Mouse (Mus musculus): Measurements from ENCODE around the gene Fkbp6. TPM values are rescaled to one million over a fixed set of nuclear protein-coding genes. Genes with fewer than 3 reads are reported as not detected.

Fkbp6 gene
- polyA plus RNA-seq, 1 experiment from 2014 or later: 1.2 TPM

DNA sequence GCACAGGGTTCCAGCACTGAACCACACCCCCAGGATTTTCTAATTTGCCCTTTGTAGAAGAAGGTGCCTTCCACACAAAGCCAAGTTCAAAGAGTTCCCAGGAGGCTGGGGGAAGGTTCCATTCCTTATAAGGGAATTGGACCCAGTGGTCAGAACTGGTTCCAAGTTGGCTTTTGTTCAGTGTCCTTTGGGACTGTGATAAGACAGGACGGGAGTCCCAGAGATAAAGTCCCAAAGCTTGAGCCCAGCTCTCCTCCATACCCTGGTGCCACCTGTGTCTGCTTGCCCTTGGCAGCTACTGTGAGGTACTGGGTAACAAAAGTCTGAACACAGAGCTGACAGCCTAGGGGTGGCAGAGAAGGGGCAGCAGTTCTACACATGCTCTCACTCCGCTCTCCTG, 9.9 kb upstream of the Fkbp6 start:
- no peaks in the 10 kb centered on the region for H3K9me3 ChIP-seq (ENCODE audit: control insufficient read depth, low read length)
- no peak overlapping the region for H3K9ac ChIP-seq (ENCODE audit: low read length)
- no peak overlapping the region for H3K4me2 ChIP-seq (replicated peaks; ENCODE audit: low read depth)
- DNase-seq (ENCODE audit: low spot score) (no peak), ATAC-seq (ENCODE audit: low FRiP score, low TSS enrichment) (no peak)
- H3K4me1 ChIP-seq (replicated peaks; ENCODE audit: control insufficient read depth, insufficient read depth): no peaks in the 10 kb centered on the region
- H3K27me3 ChIP-seq (ENCODE audit: control insufficient read depth, insufficient read depth, low read length): no peaks in the 10 kb centered on the region
- no peaks in the 10 kb centered on the region for H3K36me3 ChIP-seq (ENCODE audit: control insufficient read depth, insufficient read depth, low read length)
- no peak overlapping the region for H3K27ac ChIP-seq (replicated peaks)
- WGBS: 66% methylated on average over 2 of the region's 2 CpGs
- TF ChIP-seq CTCF (IDR thresholded peaks at IDR 0.05; ENCODE audit: low read depth) (no peak), EP300 (optimal IDR thresholded peaks at IDR 0.05) (no peak)
- no peak overlapping the region for H3K4me3 ChIP-seq (ENCODE audit: low read depth, low read length)

DNA sequence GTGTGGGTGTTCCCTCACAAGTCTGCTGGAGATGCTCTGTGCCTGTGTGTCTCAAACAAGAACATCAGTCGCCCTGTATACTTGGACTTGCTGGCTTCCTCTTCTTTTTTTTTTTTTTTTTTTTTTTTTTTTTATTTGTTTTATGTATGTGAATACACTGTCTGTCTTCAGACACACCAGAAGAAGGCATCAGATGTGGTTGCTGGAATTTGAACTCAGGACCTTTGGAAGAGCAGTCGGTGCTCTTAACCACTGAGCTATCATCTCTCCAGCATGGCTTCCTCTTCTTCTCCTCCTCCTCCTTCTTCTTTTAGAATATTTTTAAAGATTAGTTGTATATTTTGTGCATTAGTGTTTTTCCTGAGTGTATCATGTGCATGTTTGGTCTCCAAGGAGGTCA, 7.7 kb upstream of the Fkbp6 start:
- peak; percentile 80; the same call in 1 of the 2 replicates for ATAC-seq (ENCODE audit: low FRiP score, low TSS enrichment)
- no peak for TF ChIP-seq CTCF (IDR thresholded peaks at IDR 0.05; ENCODE audit: low read depth)
- TF ChIP-seq EP300 (optimal IDR thresholded peaks at IDR 0.05): no peak
- no peak overlapping the region for H3K4me3 ChIP-seq (ENCODE audit: low read depth, low read length)
- no peak overlapping the region for H3K4me2 ChIP-seq (replicated peaks; ENCODE audit: low read depth)
- no peaks in the 10 kb centered on the region for H3K36me3 ChIP-seq (ENCODE audit: control insufficient read depth, insufficient read depth, low read length)
- H3K9me3 ChIP-seq (ENCODE audit: control insufficient read depth, low read length): no peaks in the 10 kb centered on the region
- no peak overlapping the region for H3K9ac ChIP-seq (ENCODE audit: low read length)
- 75% methylated on average over 2 of the region's 2 CpGs for WGBS
- no peaks in the 10 kb centered on the region for H3K4me1 ChIP-seq (replicated peaks; ENCODE audit: control insufficient read depth, insufficient read depth)
- H3K27me3 ChIP-seq (ENCODE audit: control insufficient read depth, insufficient read depth, low read length): no peaks in the 10 kb centered on the region
- no peak for DNase-seq (ENCODE audit: low spot score)
- H3K27ac ChIP-seq (replicated peaks): no peak overlapping the region

DNA sequence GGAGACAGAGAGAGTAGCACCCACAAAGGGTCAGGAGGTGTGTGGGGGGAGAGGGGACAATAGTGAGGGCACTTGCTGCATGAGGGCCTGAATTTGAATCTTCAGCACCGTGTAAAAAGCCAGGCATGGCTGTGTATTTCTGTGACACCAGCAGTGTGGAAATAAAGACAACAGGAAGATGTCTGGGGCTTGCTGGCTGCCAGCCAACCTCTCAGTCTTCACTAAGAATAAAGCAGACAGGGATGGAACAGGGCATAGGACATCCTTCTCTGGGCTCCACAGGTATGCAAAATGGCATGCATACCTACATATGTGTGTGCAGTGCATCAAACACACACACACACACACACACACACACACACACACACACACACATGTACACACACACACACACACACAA, 6.2 kb upstream of the Fkbp6 start:
- ATAC-seq (ENCODE audit: low FRiP score, low TSS enrichment): no peak
- no peaks in the 10 kb centered on the region for H3K9me3 ChIP-seq (ENCODE audit: control insufficient read depth, low read length)
- TF ChIP-seq EP300 (optimal IDR thresholded peaks at IDR 0.05) (no peak), CTCF (IDR thresholded peaks at IDR 0.05; ENCODE audit: low read depth) (no peak)
- H3K4me1 ChIP-seq (replicated peaks; ENCODE audit: control insufficient read depth, insufficient read depth): no peaks in the 10 kb centered on the region
- H3K27me3 ChIP-seq (ENCODE audit: control insufficient read depth, insufficient read depth, low read length): no peaks in the 10 kb centered on the region
- H3K36me3 ChIP-seq (ENCODE audit: control insufficient read depth, insufficient read depth, low read length): no peaks in the 10 kb centered on the region
- no peak overlapping the region for H3K4me3 ChIP-seq (ENCODE audit: low read depth, low read length)
- H3K9ac ChIP-seq (ENCODE audit: low read length): no peak overlapping the region
- H3K27ac ChIP-seq (replicated peaks): no peak overlapping the region
- no peak overlapping the region for H3K4me2 ChIP-seq (replicated peaks; ENCODE audit: low read depth)
- 22% methylated on average over 1 of the region's 1 CpGs for WGBS
- no peak for DNase-seq (ENCODE audit: low spot score)

DNA sequence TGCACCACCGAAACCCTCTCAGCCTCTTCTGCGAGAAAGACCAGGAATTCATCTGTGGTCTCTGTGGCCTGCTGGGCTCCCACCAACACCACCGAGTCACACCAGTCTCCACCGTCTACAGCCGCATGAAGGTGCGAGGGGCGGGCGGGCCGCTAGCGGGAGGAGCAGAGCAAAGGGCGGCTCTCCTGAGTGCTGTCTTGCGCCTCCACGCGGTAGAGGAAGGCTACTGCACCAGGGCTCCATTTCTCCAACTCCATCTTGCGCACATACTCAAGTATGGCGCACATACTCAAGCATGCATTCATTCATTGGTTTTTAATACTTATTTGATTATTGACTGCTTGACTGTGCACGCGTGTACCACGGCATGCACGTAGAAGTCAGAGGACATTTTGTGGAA, 3.7 kb upstream of the Fkbp6 start:
- ATAC-seq (ENCODE audit: low FRiP score, low TSS enrichment): peak; percentile 33; the same call in 1 of the 2 replicates
- WGBS: 16% methylated on average over 20 of the region's 20 CpGs
- H3K9ac ChIP-seq (ENCODE audit: low read length): no peak overlapping the region
- no peaks in the 10 kb centered on the region for H3K4me1 ChIP-seq (replicated peaks; ENCODE audit: control insufficient read depth, insufficient read depth)
- no peak overlapping the region for H3K4me3 ChIP-seq (ENCODE audit: low read depth, low read length)
- DNase-seq (ENCODE audit: low spot score): peak; percentile 48
- no peak overlapping the region for H3K27ac ChIP-seq (replicated peaks)
- no peak overlapping the region for H3K4me2 ChIP-seq (replicated peaks; ENCODE audit: low read depth)
- TF ChIP-seq EP300 (optimal IDR thresholded peaks at IDR 0.05): no peak
- peak; percentile 65 for TF ChIP-seq CTCF (IDR thresholded peaks at IDR 0.05; ENCODE audit: low read depth)
- no peaks in the 10 kb centered on the region for H3K9me3 ChIP-seq (ENCODE audit: control insufficient read depth, low read length)
- no peaks in the 10 kb centered on the region for H3K36me3 ChIP-seq (ENCODE audit: control insufficient read depth, insufficient read depth, low read length)
- H3K27me3 ChIP-seq (ENCODE audit: control insufficient read depth, insufficient read depth, low read length): no peaks in the 10 kb centered on the region

- WGBS: 59% methylated on average over 9 of the region's 9 CpGs
- H3K36me3 ChIP-seq (ENCODE audit: control insufficient read depth, insufficient read depth, low read length): no peaks in the 10 kb centered on the region
- no peaks in the 10 kb centered on the region for H3K27me3 ChIP-seq (ENCODE audit: control insufficient read depth, insufficient read depth, low read length)
- no peak for DNase-seq (ENCODE audit: low spot score)
- H3K4me2 ChIP-seq (replicated peaks; ENCODE audit: low read depth): no peak within 1 kb of the TSS
- no peaks in the 10 kb centered on the region for H3K4me1 ChIP-seq (replicated peaks; ENCODE audit: control insufficient read depth, insufficient read depth)
- no peaks in the 10 kb centered on the region for H3K9me3 ChIP-seq (ENCODE audit: control insufficient read depth, low read length)
- no peak within 1 kb of the TSS for H3K27ac ChIP-seq (replicated peaks)
- no peak within 1 kb of the TSS for H3K4me3 ChIP-seq (ENCODE audit: low read depth, low read length)
- ATAC-seq (ENCODE audit: low FRiP score, low TSS enrichment): no peak
- no peak within 1 kb of the TSS for H3K9ac ChIP-seq (ENCODE audit: low read length)
- no peak for TF ChIP-seq CTCF (IDR thresholded peaks at IDR 0.05; ENCODE audit: low read depth)
- no peak for TF ChIP-seq EP300 (optimal IDR thresholded peaks at IDR 0.05)
These were observed 3.2 kb upstream of the Fkbp6 start, which contains the start of gene Trim50 for GRCm38 (mm10) chr5:135352995-135353394. Gene Trim50, plus strand, starts transcription at chr5:135353295.

- ATAC-seq (ENCODE audit: low FRiP score, low TSS enrichment) (peak; percentile 70), DNase-seq (ENCODE audit: low spot score) (peak; percentile 63)
- Histone ChIP-seq H3K9me3 (ENCODE audit: control insufficient read depth, low read length) (no peaks in the 10 kb centered on the region), H3K9ac (ENCODE audit: low read length) (no peak overlapping the region), H3K4me2 (replicated peaks; ENCODE audit: low read depth) (no peak overlapping the region), H3K4me1 (replicated peaks; ENCODE audit: control insufficient read depth, insufficient read depth) (no peaks in the 10 kb centered on the region), H3K36me3 (ENCODE audit: control insufficient read depth, insufficient read depth, low read length) (no peaks in the 10 kb centered on the region), H3K4me3 (ENCODE audit: low read depth, low read length) (no peak overlapping the region), H3K27ac (replicated peaks) (no peak overlapping the region), H3K27me3 (ENCODE audit: control insufficient read depth, insufficient read depth, low read length) (no peaks in the 10 kb centered on the region)
- 72% methylated on average over 13 of the region's 13 CpGs for WGBS
- no peak for TF ChIP-seq CTCF (IDR thresholded peaks at IDR 0.05; ENCODE audit: low read depth)
- no peak for TF ChIP-seq EP300 (optimal IDR thresholded peaks at IDR 0.05)
These were observed 1.8 kb upstream of the Fkbp6 start for GRCm38 (mm10) chr5:135351606-135352005.

All from stomach, postnatal 0 days (tissue).